Mouse (Mus musculus) CH12.LX (cell line): ENCODE results near the gene Thoc3.

Experiments used
- CTCF ChIP-seq, 2 experiments: IDR thresholded peaks in 1 of 2; conservative IDR thresholded peaks in 1 of 2; 2 replicates each; pipeline ENCODE4 v1.5.1; 2011 to 2012; ENCODE audit warnings: low read depth in 2 of 2, low read length in 2 of 2, improper control_type of control experiment in 1 of 2, inconsistent platforms in 1 of 2, mild to moderate bottlenecking in 1 of 2, moderate library complexity in 1 of 2
- EP300 ChIP-seq: IDR thresholded peaks from 2 replicates; pipeline ENCODE4 v1.6.1; 2011; ENCODE audit warnings: low read length, improper control_type of control experiment
- MXI1 ChIP-seq: IDR thresholded peaks from 2 replicates; pipeline ENCODE4 v1.6.1; 2011; ENCODE audit warnings: mild to moderate bottlenecking, low read depth, low read length, improper control_type of control experiment
- POLR2A ChIP-seq: IDR thresholded peaks from 2 replicates; pipeline ENCODE4 v1.6.1; 2011; ENCODE audit warnings: low read depth, mild to moderate bottlenecking, improper control_type of control experiment, low read length
- SIN3A ChIP-seq: IDR thresholded peaks from 2 replicates; pipeline ENCODE4 v1.6.1; 2012; ENCODE audit warnings: low read length, improper control_type of control experiment, inconsistent platforms

DNA sequence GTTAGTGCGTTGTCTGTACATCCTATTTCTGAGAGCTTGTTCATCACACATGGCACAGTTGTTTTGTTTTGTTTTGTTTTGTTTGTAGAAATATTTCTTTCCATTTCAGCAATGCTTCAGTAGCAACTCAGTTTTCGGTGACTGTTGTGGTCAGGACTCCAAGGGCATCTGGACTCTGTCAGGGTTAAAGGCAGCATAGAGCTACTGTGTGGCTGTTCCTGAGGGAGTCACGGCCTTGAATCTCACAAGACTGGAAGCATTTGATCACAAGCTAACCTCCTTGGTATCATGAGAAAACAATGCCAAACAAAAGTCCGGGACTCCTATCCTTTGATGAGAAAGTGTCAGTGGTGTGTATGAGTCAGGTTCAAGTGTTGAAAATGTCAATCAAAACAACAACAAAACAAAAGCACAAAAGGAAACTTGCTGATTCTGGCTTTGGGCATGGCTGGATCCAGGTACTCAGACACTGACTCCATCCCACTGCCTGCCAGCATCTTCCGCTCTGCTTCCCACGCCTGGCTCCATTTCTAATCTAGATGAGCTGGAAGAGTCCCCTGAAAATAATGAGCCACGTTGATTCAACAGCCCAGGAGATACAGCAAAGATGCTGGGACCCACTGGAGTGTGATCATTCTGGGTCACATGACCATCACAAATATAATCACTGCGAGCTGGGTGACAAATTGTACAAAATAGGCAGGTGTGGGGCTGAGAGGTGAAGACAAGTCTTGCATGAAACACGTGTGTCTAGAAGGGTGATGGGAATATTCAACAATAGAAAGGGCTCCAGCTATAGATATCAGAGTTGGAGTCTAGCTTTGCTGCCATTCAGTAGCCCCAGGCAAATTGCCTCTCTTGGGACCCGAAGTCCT is 41.6 kb downstream of the Thoc3 start:
- TF ChIP-seq MXI1 (no peak), CTCF (conservative IDR thresholded peaks at IDR 0.05 in 1 of 2, IDR thresholded peaks at IDR 0.05 in 1 of 2; ENCODE audit: low read depth in 2 of 2, low read length in 2 of 2) (no peak), POLR2A (no peak), EP300 (no peak), SIN3A (no peak)
